Mouse (Mus musculus): ENCODE results near the gene 4921539E11Rik.
A peak's percentile ranks its signal among the peaks of the same experiment; 100 is the strongest.

4921539E11Rik gene

DNA sequence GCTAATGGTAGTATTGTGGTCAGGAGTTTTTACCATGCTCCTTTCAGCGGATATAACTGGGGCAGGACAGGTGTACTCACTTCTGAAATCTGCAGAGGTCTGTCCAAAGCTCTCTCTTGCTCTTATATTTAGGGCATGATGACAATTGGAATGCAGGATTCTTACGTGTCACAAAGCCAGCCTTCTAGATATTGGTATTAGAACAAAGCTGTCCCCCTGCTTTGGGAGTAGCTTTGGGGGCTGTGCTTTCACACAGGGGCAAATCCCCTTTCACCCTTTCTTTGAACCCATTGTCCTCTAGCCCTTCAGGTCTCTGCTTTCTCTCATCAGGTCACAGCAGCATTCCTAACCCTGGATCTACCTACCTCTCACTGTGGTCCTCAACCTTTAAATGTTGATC lies at the start of gene 4921539E11Rik:
Gene 4921539E11Rik, minus strand, starts transcription at position 101 of the 400 bp plus-strand sequence.
- no peak for DNase-seq (ENCODE audit: extremely low spot score, low read depth, low spot score)

DNA sequence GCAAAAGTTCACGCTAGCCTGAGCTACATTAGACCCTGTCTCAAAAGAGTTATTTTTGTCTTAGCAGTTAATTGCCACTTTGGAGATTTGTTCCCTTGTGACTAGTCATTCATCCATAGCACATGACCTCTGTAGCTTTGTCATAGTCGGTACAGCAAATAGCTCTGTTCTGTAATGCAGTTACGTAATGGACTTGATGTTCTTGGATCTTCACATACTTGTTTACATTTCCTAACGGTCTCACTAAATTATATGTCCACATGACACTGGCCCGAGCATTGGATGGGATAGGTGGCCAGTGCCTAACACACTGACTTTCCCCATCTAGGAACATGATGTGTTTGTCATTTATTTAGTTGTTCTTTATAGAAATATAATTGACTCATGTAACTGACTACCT lies 44.5 kb upstream of the 4921539E11Rik start:
- no peak for DNase-seq (ENCODE audit: extremely low spot score, low read depth, low spot score)

DNA sequence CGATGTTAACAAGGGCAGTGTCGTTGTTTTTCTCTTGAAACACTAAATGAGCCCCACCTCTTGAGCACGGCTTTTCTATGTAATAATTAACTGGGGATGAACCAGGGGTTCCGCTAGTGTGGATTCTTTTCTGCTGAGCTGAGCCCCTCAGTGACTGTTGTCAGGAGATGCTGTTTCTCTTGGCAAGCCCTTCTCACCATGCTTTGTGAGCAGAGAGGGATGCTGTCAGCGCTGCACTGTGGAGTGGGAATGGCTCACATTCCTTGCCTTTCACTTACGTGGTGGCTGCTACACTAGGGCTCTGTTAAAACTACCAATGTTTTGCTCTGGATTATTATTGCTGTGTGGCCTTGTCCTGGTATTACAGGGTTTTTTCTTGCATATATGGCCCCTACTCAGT lies 38.7 kb upstream of the 4921539E11Rik start:
- DNase-seq (ENCODE audit: extremely low spot score, low read depth, low spot score): no peak

DNA sequence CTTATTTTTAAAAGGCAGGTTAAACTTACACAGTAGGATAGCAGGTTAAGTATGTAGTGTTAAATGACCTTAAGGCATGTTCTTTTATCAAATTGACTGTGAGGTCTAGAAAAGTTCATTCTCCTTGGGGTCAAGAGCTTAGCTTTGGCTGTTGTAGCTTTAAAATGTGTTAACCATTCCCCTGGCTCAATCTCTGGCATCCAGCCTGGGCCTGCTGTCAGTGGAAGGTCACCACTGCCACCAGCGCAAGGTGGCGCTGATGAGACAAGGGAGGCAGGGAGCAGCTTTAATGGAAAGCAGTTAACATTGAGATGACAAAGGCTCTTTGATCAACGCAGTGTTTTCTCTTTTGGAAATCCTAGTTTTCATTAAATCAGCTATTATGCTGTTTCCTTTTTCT lies 36.3 kb upstream of the 4921539E11Rik start:
- DNase-seq (ENCODE audit: extremely low spot score, low read depth, low spot score): no peak

DNA sequence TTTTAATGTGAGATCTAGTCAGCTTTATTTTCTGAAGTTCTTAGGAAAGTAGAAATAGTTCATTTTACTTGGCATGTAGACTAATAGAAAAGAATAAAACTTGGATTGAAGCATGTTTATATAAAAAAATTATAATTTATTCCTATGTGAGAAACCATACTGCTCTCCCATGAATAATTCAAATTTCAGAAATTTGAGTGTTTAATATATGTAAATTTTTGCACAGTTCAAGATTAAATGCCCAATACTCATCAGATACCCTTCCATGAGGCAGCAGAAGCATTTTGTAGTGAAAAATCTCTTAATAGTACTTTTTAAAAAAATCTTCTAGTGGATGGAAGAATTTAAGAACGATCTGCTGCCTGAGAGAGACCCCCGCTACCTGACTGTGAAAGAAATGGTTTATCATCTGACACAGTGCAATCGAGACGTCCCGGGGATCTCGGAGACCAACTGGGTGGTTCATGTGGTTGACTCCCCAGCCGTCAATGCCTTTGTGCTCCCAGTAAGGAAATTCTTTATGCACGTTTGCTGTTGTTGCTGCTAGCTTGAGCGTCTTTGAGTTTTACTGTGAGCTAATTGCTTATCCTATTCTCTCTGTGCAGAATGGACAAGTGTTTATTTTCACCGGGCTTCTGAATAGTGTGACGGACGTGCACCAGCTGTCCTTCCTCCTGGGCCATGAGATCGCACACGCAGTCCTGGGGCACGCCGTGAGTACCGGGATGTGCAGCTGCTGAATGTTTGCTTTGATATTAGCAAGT lies 34.2 kb upstream of the 4921539E11Rik start:
- DNase-seq (ENCODE audit: extremely low spot score, low read depth, low spot score): no peak

DNA sequence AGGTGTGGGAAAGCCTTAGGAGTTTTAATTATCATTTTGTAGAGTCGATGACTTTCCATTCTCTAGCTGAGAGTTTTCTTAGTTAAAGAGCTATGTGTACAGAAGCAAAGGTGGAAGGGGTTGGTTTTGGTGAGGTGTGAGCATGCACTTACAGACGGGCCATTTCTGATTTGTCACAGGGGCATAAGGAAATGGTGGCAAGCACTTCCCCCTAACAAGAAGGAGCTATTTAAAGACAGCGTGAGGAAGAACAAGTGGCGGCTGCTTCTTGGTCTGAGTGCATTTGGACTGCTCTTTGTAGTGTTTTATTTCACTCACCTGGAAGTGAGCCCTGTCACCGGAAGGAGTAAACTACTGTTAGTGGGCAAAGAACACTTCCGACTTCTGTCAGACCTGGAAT lies 30.8 kb upstream of the 4921539E11Rik start:
- DNase-seq (ENCODE audit: extremely low spot score, low read depth, low spot score): no peak

DNA sequence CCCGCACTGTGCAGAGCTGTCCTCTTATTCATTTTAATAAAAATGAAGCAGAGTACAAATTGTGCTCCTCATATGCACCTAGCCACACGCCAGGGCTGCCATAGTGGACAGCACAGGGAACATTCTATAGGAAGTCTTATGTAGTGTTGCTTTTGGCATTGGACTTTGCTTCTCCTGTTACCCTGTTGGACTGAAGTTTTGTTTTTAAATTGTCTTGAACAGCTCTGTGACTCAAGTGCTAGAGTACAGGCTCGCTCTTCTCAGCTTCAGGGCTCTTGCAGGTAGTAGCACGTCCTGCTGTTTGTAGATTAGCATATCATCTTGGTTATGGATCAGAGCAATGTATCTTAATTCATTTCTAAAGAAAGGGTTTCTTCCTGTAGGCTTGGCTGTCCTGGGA lies 25.2 kb upstream of the 4921539E11Rik start:
- DNase-seq (ENCODE audit: extremely low spot score, low read depth, low spot score): no peak

DNA sequence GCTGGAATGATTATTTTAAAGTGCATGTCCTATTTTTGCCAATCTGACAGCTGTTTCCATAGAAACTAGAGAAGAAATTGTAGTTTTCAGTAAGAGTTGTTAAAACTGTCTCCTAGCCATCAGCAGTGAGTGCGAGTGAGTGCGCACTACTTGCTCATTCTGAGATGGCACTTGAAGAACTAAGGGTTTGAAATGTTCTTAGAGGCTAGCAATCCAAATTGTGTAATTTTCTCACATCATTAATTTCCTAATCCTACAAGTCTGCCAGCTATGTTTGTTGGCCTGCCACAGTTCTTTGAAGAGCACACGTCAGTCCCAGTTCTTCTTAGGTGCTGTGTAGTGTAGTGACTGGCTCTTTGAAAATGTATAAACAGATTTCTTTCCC lies 23.9 kb upstream of the 4921539E11Rik start:
- no peak for DNase-seq (ENCODE audit: extremely low spot score, low read depth, low spot score)

DNA sequence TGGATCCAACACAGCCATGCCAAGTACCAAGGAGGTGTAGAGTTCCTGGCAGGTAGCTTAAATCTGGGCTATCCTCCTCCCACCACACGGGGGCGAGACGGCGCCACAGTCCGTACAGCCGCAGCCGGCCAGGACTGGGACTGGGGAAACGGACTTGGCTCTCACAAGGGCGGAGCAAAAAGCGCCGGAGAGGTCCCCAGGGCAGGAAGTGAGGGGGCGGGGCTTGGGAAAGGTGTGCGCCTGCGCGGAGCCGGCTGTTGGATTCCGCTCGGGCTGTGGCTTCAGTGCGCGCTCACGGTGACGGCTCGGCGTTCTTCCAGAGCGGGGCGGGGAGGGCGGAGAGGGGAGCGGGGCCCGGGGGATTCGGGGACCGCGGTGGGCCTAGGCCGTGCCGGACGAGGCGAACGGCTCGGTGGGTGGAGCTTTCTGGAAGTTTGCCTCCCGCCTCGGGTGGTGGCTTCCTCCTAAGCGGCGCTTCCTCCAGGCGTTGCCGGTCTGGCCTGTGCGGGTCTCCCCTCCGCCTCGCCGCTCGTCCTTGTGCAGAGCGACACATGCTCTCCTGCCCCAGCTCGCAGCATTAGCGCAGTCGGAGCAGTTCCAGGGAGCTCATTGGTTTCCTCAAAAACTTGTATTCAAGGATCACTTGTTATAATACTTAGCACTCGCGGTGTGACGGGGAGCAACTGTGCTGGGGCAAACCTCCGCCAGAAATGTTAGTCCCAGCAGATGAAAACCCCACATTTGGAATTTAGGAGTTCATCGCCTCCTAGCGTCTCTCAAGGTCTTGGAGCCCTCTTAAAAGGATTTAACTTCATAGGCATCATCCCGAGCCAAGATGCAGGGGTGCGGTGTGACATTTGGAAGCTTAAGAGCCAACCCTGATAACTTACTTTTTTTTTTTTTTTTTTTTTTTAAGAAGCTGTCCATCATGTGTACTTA lies 23.2 kb upstream of the 4921539E11Rik start, which contains the start of gene Oma1:
Gene Oma1, plus strand, starts transcription at position 226 of the 939 bp plus-strand sequence.
- DNase-seq (ENCODE audit: extremely low spot score, low read depth, low spot score): peak; percentile 73

DNA sequence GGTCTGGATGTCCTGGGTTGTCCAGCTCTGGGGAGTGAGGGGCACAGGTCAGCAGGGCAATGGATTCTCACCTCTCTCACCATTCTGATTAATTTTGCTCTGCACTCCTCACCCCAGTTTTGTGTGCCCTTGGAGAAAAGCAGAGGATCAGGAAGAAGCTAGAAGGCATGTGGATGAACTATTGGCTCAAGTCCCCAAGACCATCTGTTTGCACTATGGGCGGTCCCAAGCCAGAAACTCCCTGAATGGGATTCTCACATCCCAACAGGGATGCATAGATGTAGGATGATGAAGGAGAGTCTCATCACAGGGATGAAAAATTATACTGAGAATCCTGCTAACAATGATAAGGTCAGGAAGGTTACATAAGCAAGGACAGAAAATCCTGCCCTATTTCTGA lies 13.2 kb upstream of the 4921539E11Rik start:
- no peak for DNase-seq (ENCODE audit: extremely low spot score, low read depth, low spot score)

DNA sequence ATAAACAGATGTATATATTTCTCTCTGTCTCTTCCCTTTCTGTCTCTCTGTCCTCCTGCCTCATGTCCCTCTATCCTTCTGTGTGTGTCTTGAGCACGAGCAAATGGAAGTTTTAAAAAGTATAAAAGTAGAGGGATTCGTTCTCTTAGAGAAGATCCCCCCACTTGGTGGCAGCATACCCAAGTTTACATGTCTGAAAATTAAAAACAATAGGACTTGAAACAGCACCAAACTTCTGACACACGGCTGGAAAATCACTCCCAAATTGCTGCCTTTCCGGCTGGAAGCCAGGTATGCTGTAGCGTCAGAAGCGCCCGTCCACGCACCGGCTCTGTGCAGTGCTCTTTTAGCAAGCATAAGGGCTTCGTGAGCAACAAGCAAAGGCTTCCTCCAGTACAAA lies 8.7 kb upstream of the 4921539E11Rik start:
- DNase-seq (ENCODE audit: extremely low spot score, low read depth, low spot score): no peak

DNA sequence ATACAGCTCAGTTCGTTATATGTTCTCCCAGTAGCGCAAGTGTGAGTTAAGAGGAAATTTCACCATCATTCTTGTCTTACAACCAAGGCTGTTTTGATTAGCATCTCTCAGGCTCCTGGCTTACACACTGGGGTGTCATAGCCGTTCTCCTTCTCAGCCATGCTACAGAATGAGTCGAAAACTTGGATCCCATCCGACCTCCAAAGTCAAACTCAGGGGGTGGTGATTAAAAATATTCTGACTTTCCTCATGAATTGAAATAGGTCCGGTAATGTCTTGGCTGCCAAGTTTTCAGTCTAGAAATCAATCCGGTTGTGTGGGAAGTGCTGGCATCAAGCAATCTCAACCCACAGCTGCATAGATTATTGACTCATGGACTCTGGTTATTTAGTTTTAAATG lies 2.3 kb downstream of the 4921539E11Rik start:
- no peak for DNase-seq (ENCODE audit: extremely low spot score, low read depth, low spot score)

DNA sequence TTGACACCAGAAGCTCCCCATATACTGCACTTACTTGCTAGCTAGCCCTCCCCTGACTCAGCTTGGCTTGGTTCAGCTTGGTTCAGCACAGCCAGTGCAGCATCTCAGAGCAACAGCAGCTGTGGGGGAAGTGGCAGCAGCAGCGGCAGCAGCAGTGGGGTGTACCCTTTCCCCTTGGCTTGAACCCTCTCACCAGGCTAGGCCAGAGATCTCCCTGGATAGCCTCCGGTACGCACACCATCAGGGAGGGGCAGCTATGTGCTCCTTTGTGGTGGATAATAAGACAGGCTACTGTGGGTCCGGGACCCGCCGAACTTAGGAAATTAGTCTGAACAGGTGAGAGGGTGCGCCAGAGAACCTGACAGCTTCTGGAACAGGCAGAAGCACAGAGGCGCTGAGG lies 17.6 kb downstream of the 4921539E11Rik start:
- no peak for DNase-seq (ENCODE audit: extremely low spot score, low read depth, low spot score)

DNA sequence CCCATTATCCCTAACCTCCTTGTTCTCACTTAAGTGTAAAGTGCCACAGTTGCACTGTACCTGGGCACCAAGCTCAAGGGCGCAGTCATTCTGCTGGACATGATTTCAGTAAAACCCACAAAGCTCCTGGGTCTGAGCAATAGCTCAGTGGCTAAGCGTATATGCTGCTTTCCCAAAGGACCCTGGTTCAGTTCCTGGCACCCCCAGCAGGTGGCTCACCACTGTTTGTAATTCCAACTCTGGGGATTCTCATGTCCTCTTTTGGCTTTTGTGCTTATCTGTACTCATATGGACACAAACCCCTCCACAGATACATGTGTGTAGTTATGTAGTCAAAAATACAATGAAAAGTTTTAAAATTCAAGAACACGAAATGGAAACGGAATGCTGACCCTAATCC lies 21.3 kb downstream of the 4921539E11Rik start:
- DNase-seq (ENCODE audit: extremely low spot score, low read depth, low spot score): no peak

DNA sequence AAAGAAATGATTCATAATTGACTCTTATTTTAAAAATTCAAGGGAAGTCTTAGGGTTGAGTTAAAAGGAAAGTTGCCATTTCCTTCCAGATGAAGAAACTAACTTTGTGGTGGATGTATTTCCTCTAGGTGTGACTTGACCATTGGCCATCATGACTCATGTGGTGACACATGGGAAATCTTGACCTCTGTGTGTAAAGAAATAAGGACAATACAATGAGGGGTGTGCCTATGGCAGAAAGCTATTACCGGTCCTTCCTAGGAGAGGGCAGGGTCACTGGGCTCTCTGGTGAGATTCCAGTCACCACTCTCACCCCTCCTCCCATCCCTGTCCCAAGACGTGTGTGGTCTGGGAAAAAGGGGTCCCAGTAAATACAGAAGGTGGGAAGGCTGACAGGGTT lies 25.5 kb downstream of the 4921539E11Rik start:
- no peak for DNase-seq (ENCODE audit: extremely low spot score, low read depth, low spot score)

DNA sequence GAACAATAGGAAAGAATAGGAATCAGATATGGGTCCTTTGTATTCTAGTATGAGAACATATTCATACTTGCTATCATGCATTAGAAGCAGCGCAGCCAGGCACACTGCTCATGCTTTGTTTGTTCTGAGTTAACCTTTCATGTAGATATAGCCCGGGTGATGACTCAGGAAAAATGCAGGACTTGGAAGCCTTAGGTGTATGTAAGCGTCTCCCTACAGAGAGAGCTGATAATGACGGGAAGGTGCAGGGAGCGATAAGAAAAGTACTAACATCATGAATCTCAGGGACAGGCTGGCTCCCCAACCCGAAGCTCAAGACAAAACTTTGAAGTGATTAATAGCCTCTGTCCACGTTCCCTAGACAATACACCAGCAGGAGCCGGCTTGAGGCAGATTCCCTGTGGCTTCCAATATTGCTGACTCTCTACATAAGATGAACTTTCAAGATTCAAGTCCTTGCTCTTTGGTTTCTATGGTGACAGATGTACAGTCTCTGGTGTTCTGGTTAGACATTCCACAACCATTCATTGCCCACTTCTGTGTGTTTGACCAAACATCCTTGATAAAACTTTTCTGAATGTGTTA lies 26.8 kb downstream of the 4921539E11Rik start:
- no peak for DNase-seq (ENCODE audit: extremely low spot score, low read depth, low spot score)

DNA sequence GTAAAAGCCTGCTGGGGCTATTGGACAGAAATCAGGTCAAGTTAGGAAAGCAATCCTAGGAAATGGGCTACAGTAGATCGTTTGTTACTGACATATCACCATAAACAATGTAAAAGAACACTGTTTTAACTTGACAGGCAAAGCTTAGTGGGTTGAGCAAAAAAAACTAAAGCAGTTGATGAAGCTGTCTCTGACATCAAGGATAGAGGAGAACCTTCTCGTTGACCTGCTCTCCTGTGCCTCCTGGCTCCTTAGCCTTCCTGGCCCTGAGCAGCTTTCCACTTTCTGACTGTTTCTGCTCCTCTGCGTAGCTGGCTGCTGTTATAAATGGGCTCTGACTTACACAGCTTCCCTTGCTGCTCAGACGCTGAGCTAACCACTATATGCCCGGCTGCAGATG lies 27.3 kb downstream of the 4921539E11Rik start:
- no peak for DNase-seq (ENCODE audit: extremely low spot score, low read depth, low spot score)

DNA sequence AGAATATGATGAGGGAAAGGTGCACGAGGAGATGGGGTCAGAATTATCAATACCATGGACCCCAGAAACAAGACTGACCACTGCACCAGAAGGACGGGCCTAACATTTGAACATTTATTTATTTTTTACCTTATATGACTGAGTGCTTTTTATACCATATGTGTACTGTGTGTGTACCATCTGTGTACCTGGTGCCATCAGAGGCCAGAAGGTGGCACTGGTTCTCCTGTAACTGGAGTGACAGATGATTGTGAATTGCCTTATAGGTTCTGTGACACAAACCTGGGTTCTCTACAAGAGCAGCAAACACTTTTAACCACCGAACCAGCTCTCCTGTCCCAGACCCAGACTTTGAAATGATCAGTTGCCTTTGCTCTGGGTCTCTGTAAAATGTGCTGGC lies 31.8 kb downstream of the 4921539E11Rik start:
- no peak for DNase-seq (ENCODE audit: extremely low spot score, low read depth, low spot score)

DNA sequence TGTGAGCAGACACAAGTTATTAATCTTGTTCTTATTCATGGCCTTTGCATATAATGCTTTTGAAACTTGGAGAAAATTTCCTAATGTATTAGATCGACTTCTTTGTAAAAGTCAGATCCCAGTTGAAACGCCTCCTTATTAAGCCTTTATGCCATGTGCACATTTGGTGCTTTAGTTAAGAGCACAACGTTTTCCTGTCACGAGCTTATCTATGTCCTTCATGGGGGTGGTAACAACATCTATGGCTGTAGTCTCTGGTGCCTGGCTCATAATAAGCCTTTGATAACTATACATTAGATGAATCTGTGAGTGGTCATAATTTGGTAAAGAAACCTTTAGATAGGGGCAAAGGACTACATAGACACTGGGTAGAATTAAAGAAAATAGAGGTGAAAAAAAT lies 36.8 kb downstream of the 4921539E11Rik start:
- no peak for DNase-seq (ENCODE audit: extremely low spot score, low read depth, low spot score)

DNA sequence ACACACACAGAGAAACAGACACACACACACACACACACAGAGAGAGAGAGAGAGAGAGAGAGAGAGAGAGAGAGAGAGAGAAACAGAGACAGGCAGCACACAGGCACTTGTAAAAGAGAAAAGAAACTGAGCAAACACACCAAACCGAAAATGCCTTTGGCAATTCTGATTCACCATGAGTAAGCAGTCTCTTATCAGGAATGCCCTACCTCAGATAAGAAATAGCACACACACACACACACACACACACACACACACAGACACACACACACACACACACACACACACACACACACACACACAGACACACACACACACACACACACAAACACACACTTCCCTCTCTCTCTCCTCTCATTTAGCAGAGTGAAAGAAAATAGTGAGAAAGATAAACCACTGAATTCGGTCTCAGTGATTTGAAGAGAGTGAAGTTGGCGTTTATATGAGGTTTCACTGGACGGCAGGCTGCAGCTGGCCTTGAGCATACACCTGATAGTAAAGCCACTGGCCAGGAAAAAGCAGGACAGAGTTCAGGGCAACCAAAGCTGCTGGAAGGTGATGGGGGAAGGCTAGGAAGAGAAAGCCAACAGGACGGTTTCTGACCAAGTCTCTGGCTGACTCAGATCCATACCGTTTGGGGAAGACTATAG lies 41.1 kb downstream of the 4921539E11Rik start:
- DNase-seq (ENCODE audit: extremely low spot score, low read depth, low spot score): no peak

DNA sequence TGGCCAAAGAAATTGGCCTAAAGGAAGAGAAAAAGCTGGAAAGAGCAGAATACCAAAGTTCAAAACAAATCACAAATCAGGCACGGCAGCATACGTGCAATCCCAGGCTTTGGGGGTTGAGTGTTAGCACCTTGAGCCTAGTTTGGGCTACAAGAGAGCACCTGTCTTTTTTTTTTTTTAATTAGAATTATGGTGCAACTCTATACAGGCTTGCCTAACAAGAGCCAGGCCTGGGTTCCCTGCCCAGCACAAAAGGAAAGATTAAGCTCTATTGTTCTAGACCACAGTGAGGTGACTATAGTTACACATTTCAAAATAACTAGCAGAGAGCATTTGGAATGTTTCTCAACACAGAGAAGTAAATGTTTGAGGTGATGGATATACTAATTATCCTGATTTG lies 42.9 kb downstream of the 4921539E11Rik start:
- DNase-seq (ENCODE audit: extremely low spot score, low read depth, low spot score): no peak

Data from hindlimb bud, embryonic 11.5 days (tissue).